Mouse (Mus musculus): ENCODE measurements around the gene Sh2d1b2.

Gene Sh2d1b2

DNA sequence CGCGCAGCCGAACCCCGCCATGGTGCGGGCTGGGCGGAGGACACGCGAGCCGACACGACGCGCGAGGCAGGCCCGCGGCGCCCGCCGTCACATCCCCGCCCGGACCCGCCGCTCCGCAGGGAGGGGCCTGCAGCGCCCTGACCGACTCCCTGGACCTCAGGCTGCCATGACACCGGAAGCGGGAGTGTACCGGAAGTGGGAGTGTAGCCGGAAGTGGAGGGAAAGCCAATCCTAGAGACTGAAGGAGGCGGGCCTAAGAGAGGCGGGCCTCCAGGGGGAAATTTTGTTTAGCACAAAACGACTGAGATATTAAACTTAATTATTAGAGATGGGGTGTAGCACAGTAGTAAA, 23.0 kb downstream of the Sh2d1b2 start:
- in situ Hi-C loops (cut with MboI; ENCODE audit: low pct_unique_long_range_greater_than_20kb in 1 of 2, low sequenced_read_pairs in 2 of 2, unreplicated experiment in 1 of 2), result no loop called here

GRCm38 (mm10) chr1:170270281-170270680, 37.7 kb downstream of the Sh2d1b2 start:
- in situ Hi-C loops (cut with MboI; ENCODE audit: low pct_unique_long_range_greater_than_20kb in 1 of 2, low sequenced_read_pairs in 2 of 2, unreplicated experiment in 1 of 2), result no loop called here

- in situ Hi-C loops (cut with MboI; ENCODE audit: low pct_unique_long_range_greater_than_20kb in 1 of 2, low sequenced_read_pairs in 2 of 2, unreplicated experiment in 1 of 2), result no loop called here
Observed at GRCm38 (mm10) chr1:170270696-170271095, 38.1 kb downstream of the Sh2d1b2 start.

GRCm38 (mm10) chr1:170273252-170273651, 40.7 kb downstream of the Sh2d1b2 start:
- in situ Hi-C loops (cut with MboI; ENCODE audit: low pct_unique_long_range_greater_than_20kb in 1 of 2, low sequenced_read_pairs in 2 of 2, unreplicated experiment in 1 of 2), result no loop called here

- in situ Hi-C loops (cut with MboI; ENCODE audit: low pct_unique_long_range_greater_than_20kb in 1 of 2, low sequenced_read_pairs in 2 of 2, unreplicated experiment in 1 of 2), result no loop called here
Observed at GRCm38 (mm10) chr1:170277016-170277415, 44.5 kb downstream of the Sh2d1b2 start, which contains the start of gene Sh2d1b1. Gene Sh2d1b1 (plus strand): TSS chr1:170277320.

DNA sequence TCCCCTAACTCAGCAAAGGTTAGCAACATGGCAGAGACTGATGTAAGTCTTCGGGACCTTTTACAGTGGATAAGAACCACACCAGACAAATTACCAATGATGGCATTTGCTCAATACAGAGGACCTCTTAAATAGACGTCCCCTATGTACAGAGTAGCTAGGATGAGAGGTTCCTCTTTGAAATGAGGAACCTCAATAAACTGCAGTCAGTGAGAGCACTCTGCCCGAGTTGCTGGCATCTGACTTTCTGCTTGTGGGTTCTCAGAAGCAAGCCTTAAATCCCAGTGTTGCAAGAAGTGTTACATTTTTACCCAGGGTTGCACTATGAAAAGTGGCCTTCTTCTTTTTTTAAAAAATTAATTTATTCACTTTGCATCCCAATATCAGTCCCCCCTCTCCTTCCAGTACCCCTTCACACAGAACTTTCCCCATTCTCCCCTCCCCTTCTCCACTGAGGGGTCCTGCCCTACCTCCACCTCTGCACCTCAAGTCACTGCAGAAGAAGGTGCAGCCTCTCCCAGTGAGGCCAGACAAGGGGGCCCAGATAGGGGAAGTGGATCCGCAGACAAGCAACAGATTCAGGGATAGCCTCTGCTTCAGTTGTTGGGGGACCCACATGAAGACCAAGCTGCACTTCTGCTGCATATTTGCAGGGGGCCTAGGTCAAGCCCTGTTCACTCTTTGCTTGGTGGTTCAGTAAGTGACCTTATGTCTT, 50.0 kb downstream of the Sh2d1b2 start:
- in situ Hi-C loops (cut with MboI; ENCODE audit: low pct_unique_long_range_greater_than_20kb in 1 of 2, low sequenced_read_pairs in 2 of 2, unreplicated experiment in 1 of 2), result no loop called here

- in situ Hi-C loops (cut with MboI; ENCODE audit: low pct_unique_long_range_greater_than_20kb in 1 of 2, low sequenced_read_pairs in 2 of 2, unreplicated experiment in 1 of 2), result no loop called here
Observed at GRCm38 (mm10) chr1:170292239-170292951, 59.8 kb downstream of the Sh2d1b2 start.

DNA sequence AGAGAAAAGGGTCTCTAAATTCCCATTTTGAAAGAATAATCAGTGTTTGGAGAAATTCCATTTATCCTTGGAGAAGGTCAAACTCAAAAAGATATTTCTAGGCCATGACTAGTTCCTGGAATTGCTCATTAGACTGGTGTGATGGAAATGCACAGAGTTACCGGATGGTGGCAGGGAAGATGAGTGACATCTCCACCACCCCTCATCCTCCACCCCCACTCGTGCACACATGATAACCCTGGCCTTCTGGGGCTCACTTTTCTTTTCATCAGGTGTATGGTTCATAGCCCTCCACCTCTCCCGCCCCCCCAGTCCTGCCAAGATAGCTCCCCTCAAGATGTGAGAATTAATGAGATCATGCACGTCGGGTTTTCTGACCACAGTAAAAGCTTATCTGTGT, 60.7 kb downstream of the Sh2d1b2 start:
- in situ Hi-C loops (cut with MboI; ENCODE audit: low pct_unique_long_range_greater_than_20kb in 1 of 2, low sequenced_read_pairs in 2 of 2, unreplicated experiment in 1 of 2), result no loop called here

- in situ Hi-C loops (cut with MboI; ENCODE audit: low pct_unique_long_range_greater_than_20kb in 1 of 2, low sequenced_read_pairs in 2 of 2, unreplicated experiment in 1 of 2), result no loop called here
Observed at GRCm38 (mm10) chr1:170294786-170295570, 62.4 kb downstream of the Sh2d1b2 start.

- in situ Hi-C loops (cut with MboI; ENCODE audit: low pct_unique_long_range_greater_than_20kb in 1 of 2, low sequenced_read_pairs in 2 of 2, unreplicated experiment in 1 of 2), result no loop called here
Observed at GRCm38 (mm10) chr1:170299496-170299895, 66.9 kb downstream of the Sh2d1b2 start.

DNA sequence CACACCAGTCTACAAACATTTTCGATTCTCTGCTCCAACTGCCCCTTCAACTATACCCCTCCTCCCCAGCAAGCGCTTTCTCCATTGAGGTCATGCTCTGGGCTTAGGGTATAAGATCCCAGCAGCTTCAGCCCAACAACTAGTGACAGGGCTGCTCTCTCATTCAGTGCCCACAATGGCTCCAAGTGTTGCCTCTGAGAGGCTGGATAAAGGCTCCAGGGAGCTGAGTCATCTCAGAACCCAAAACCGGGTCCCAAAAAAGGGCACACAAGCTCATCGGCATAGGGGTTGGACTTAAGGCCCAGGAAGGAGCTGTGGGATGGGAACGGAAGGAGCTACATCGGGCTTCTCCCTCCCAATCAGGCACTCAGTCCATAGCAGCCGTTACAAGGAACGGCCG, 69.1 kb downstream of the Sh2d1b2 start:
- in situ Hi-C loops (cut with MboI; ENCODE audit: low pct_unique_long_range_greater_than_20kb in 1 of 2, low sequenced_read_pairs in 2 of 2, unreplicated experiment in 1 of 2), result no loop called here

- in situ Hi-C loops (cut with MboI; ENCODE audit: low pct_unique_long_range_greater_than_20kb in 1 of 2, low sequenced_read_pairs in 2 of 2, unreplicated experiment in 1 of 2), result no loop called here
Observed at GRCm38 (mm10) chr1:170302456-170302855, 69.9 kb downstream of the Sh2d1b2 start.

DNA sequence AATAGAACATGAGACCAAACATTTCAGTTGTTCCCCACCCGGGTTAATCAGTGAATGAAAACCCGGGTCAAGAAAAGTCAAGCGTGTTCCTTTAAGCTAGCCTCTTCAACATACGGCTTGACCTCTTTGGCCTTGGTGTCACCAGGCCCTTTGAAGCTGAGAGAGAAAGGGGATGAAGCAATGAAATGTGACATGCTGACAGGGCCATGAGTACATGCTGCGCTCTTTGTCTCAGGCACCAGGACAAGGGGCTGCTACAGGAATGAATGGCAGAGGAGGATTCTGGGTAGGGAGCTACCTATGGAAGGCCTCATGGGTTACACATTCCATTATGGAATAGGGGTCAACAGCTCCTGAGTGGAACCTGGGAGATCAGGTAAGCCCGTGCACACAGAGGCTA, 70.6 kb downstream of the Sh2d1b2 start:
- in situ Hi-C loops (cut with MboI; ENCODE audit: low pct_unique_long_range_greater_than_20kb in 1 of 2, low sequenced_read_pairs in 2 of 2, unreplicated experiment in 1 of 2), result no loop called here

Data from mouse embryonic stem cell (cell line).